Mouse (Mus musculus) spleen, adult 2 months (tissue): ENCODE data around the gene Agap1.

Experiments used
- CTCF ChIP-seq: fragments of 200-500 bp; IDR thresholded peaks from 2 replicates; pipeline ENCODE4 v1.5.1; 2011; ENCODE audit warnings: mild to moderate bottlenecking, inconsistent platforms; ENCODE audit not compliant: insufficient read depth, insufficient read length, insufficient replicate concordance; ENCODE audit errors: extremely low read depth
- POLR2A ChIP-seq: fragments of 200-500 bp; IDR thresholded peaks from 2 replicates; pipeline ENCODE4 v1.6.1; 2011; ENCODE audit warnings: low read depth, low read length, inconsistent platforms

- TF ChIP-seq POLR2A (no peak), CTCF (no peak)
Observed at GRCm38 (mm10) chr1:89621014-89621791, 166.6 kb downstream of the Agap1 start.
